Mouse (Mus musculus) E14TG2a.4 (cell line): Measurements from ENCODE around the gene Tbc1d2b.

Experiments used
- CTCF ChIP-seq: conservative IDR thresholded peaks from 2 replicates; pipeline ENCODE4 v1.5.1; 2014; ENCODE audit warnings: low read length
- NANOG ChIP-seq: IDR thresholded peaks from 2 replicates; pipeline ENCODE4 v1.6.1; 2014; ENCODE audit warnings: borderline replicate concordance, low read length, mixed read lengths
- POU5F1 ChIP-seq: IDR thresholded peaks from 2 replicates; pipeline ENCODE4 v1.6.1; 2014; ENCODE audit warnings: low read length, borderline replicate concordance

DNA sequence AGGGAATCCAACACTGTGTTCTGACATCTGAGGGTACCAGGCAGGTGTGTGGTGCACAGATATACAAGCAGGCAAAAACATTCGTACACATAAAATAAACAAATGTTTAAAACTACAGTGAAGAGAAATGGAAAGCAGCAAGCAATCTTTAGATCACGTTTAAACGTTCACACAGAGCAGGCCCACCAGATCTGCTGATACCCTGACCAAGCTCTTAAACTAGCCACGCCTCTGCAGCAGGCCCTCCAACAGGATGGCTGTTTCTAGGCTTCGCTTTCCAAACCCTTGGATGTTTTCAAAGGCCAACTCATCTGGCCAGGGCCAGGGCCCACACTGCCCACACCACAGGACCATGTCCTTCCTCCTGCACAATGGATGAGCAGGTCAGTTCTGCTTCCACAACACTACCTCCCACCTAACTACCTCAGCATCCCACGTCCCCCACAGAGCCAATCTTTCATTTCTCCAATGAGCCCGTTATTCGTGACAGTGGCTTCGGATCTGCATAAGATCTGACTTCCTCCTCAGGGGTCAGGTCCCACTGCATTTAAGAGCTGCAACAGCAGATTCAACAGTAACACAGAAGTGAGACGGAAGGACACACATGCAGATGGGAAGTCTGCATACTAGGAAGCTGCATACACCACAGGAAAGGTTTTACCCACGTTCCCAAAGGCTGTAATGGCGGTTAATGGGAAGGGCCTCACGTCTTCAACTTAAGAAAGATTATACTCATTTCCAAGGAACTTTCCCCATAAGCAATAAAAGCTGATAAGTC is 12.7 kb downstream of the Tbc1d2b start:
- TF ChIP-seq CTCF, result no peak
- TF ChIP-seq POU5F1, result no peak
- TF ChIP-seq NANOG, result no peak
